Mouse (Mus musculus): ENCODE results near the gene Nipa1. TPM values are rescaled to one million over a fixed set of nuclear protein-coding genes. Genes with fewer than 3 reads are reported as not detected.

Gene Nipa1
- polyA plus RNA-seq, 1 experiment from 2014 or later = 20.0 TPM

DNA sequence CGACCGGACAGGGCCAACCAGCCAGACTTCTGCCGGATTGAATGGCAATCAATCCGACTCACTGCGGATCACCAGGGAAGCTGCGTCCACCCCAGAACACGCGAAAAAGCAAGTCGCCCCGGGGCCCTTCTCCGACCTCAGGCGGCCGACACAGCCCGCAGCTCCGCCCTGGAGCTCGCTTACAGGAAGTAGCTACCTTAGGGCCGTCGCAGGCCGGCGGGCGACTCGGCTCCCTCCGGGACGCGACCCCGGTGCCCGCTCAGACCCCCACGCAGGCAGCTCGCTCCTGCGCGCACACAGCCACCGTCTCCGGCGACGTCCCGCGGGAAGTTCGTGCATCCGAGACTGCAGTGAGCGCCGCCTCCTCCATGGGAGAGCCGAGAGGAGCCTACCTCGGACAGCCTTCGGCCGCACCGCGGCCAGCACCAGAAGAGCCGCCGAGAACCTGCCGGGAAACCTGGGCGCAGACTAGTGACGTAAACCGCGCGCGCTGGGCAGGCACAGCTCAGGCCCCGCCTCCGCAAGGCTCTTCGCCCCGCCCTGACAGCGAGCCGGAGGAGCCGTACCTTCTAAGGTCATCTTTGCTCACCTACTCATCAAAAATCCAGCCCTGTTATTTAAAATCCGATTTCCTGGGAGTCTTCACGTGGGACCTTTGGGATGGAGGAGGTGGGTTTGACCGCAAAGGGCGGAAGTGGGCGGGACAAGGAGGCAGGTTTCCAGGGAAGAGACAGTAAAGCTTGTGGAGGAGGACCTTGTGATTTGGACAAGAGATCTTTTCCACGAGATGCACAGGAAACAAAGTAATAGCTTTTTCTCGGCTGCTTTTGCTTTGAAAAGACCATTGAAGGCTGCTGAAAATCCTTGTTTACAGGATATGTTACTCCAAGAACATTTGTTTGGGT, 57.5 kb downstream of the Nipa1 start, which contains the start of gene Nipa2:
TSS of gene Nipa2 (minus strand) at position 473 of the 905 bp plus-strand sequence.
- Histone ChIP-seq H3K9ac (replicated peaks) (peak within 1 kb of the TSS; percentile 96), H3K27me3 (no peaks in the 10 kb centered on the region), H3K4me2 (replicated peaks) (peak within 1 kb of the TSS; percentile 79), H3K27ac (peak within 1 kb of the TSS; percentile 90), H3K9me3 (no peaks in the 10 kb centered on the region), H3K4me1 (replicated peaks) (peaks cover 23% of the 10 kb centered on the region), H3K36me3 (no peaks in the 10 kb centered on the region), H3K4me3 (replicated peaks) (peak within 1 kb of the TSS; percentile 92)
- WGBS = under 1% methylated on average over 70 of the region's 70 CpGs
- ATAC-seq = peak; percentile 99

DNA sequence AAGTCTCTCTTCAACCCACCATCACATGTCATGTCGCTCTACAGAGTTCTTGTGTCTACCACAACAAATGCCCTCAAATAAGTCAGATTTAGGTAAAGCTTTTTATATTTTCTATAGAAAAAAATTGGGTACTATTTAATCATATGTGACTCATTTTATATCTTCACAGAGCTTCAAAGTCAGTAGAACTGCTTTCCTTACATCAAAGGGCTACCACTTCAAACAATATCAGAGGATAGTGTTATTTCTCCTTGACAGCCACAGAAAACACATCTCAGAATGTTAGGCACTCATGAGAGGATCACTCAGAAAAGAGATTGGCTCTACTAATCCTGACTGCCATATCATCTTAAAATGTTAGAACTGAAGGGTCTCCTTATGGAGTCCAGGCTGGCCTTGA, 59.2 kb downstream of the Nipa1 start:
- Histone ChIP-seq H3K36me3 (no peaks in the 10 kb centered on the region), H3K27me3 (no peaks in the 10 kb centered on the region), H3K4me2 (replicated peaks) (peak overlapping the region; percentile 22; the same call in 1 of the 2 replicates), H3K27ac (no peak overlapping the region), H3K9me3 (no peaks in the 10 kb centered on the region), H3K4me3 (replicated peaks) (no peak overlapping the region), H3K4me1 (replicated peaks) (peaks cover 23% of the 10 kb centered on the region), H3K9ac (replicated peaks) (no peak overlapping the region)
- 98% methylated on average over 1 of the region's 1 CpGs for WGBS
- ATAC-seq = no peak

DNA sequence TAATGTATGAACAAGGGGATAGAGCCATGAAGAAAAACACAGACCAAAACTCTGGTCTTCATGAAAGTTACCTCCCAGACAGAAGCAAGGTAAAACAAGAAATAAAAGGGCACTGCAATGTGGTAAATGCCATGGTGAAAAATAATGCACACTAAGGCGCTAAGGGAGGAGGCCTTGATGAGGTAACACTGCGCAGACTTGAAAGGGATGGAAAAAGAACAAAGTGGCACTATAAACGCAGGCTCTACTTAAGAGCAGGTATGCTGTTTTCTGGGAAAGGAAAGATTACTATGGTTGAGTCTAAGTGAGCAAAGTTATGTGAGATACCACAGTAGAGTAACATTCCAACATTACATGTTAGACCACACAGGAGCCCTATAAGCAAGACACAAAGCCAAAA, 60.0 kb downstream of the Nipa1 start:
- WGBS = 96% methylated on average over 3 of the region's 3 CpGs
- peaks cover 2% of the 10 kb centered on the region; the same call in 1 of the 2 replicates for H3K36me3 ChIP-seq
- H3K27me3 ChIP-seq = no peaks in the 10 kb centered on the region
- H3K4me3 ChIP-seq (replicated peaks) = no peak overlapping the region
- no peak for ATAC-seq
- no peaks in the 10 kb centered on the region for H3K9me3 ChIP-seq
- H3K4me2 ChIP-seq (replicated peaks) = no peak overlapping the region
- H3K4me1 ChIP-seq (replicated peaks) = peaks cover 23% of the 10 kb centered on the region
- no peak overlapping the region for H3K9ac ChIP-seq (replicated peaks)
- H3K27ac ChIP-seq = no peak overlapping the region

GRCm38 (mm10) chr7:55957916-55958315, 61.8 kb downstream of the Nipa1 start:
- Histone ChIP-seq H3K9ac (replicated peaks) (no peak overlapping the region), H3K27me3 (no peaks in the 10 kb centered on the region), H3K4me2 (replicated peaks) (no peak overlapping the region), H3K27ac (no peak overlapping the region), H3K4me1 (replicated peaks) (peaks cover 15% of the 10 kb centered on the region), H3K4me3 (replicated peaks) (no peak overlapping the region), H3K36me3 (peaks cover 12% of the 10 kb centered on the region), H3K9me3 (peaks cover 3% of the 10 kb centered on the region; the same call in 1 of the 2 replicates)
- no peak for ATAC-seq
- 97% methylated on average over 4 of the region's 4 CpGs for WGBS

- Histone ChIP-seq H3K9me3 (peaks cover 3% of the 10 kb centered on the region; the same call in 1 of the 2 replicates), H3K27ac (no peak overlapping the region), H3K4me2 (replicated peaks) (no peak overlapping the region), H3K9ac (replicated peaks) (no peak overlapping the region), H3K27me3 (no peaks in the 10 kb centered on the region), H3K4me3 (replicated peaks) (no peak overlapping the region), H3K36me3 (peaks cover 12% of the 10 kb centered on the region), H3K4me1 (replicated peaks) (peaks cover 12% of the 10 kb centered on the region)
- 96% methylated on average over 3 of the region's 3 CpGs for WGBS
- ATAC-seq = no peak
Measured at GRCm38 (mm10) chr7:55957178-55957577, 62.6 kb downstream of the Nipa1 start.

GRCm38 (mm10) chr7:55956054-55956453, 63.7 kb downstream of the Nipa1 start:
- H3K9ac ChIP-seq (replicated peaks) = no peak overlapping the region
- H3K4me1 ChIP-seq (replicated peaks) = peaks cover 8% of the 10 kb centered on the region
- H3K27me3 ChIP-seq = no peaks in the 10 kb centered on the region
- no peak for ATAC-seq
- no peak overlapping the region for H3K27ac ChIP-seq
- H3K9me3 ChIP-seq = peaks cover 3% of the 10 kb centered on the region; the same call in 1 of the 2 replicates
- H3K4me2 ChIP-seq (replicated peaks) = no peak overlapping the region
- H3K36me3 ChIP-seq = peaks cover 12% of the 10 kb centered on the region
- WGBS = 95% methylated on average over 2 of the region's 2 CpGs
- H3K4me3 ChIP-seq (replicated peaks) = no peak overlapping the region

- Histone ChIP-seq H3K4me3 (replicated peaks) (no peak overlapping the region), H3K27ac (no peak overlapping the region), H3K4me2 (replicated peaks) (no peak overlapping the region), H3K27me3 (no peaks in the 10 kb centered on the region), H3K4me1 (replicated peaks) (no peaks in the 10 kb centered on the region), H3K36me3 (0 out of 2 replicates have a peak, but pooled peaks cover 2% of the 10 kb centered on the region), H3K9ac (replicated peaks) (no peak overlapping the region), H3K9me3 (no peaks in the 10 kb centered on the region)
- WGBS = 94% methylated on average over 4 of the region's 4 CpGs
- ATAC-seq = no peak
Measured at GRCm38 (mm10) chr7:55938341-55938740, 81.4 kb downstream of the Nipa1 start.

DNA sequence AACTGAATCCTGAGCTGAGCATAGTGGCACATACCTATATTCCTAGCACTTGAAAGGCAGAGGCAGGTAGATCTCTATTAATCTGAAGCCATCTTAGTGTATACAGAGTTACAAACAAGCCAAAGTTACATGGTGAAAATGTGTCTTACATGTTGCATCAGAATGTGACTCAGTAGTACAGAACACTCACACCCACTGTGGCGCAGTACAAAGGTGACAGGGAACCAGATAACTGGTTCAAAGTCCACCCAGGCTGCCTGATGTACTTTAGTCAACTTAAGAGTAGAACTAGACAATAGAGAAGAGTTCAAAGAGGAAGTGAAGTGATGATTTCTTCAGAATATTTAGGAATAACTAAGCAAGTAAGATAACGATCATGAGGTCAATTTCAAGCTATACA, 84.7 kb downstream of the Nipa1 start:
- Histone ChIP-seq H3K4me3 (replicated peaks) (no peak overlapping the region), H3K4me2 (replicated peaks) (no peak overlapping the region), H3K9ac (replicated peaks) (no peak overlapping the region), H3K9me3 (no peaks in the 10 kb centered on the region), H3K27ac (no peak overlapping the region), H3K36me3 (peaks cover 14% of the 10 kb centered on the region), H3K27me3 (no peaks in the 10 kb centered on the region), H3K4me1 (replicated peaks) (no peaks in the 10 kb centered on the region)
- WGBS = 99% methylated on average over 2 of the region's 2 CpGs
- ATAC-seq = no peak

- no peak for ATAC-seq
- Histone ChIP-seq H3K9ac (replicated peaks) (no peak overlapping the region), H3K4me1 (replicated peaks) (no peaks in the 10 kb centered on the region), H3K9me3 (no peaks in the 10 kb centered on the region), H3K4me2 (replicated peaks) (no peak overlapping the region), H3K36me3 (peaks cover 52% of the 10 kb centered on the region), H3K27me3 (no peaks in the 10 kb centered on the region), H3K27ac (no peak overlapping the region), H3K4me3 (replicated peaks) (no peak overlapping the region)
- WGBS = 95% methylated on average over 2 of the region's 2 CpGs
Measured at GRCm38 (mm10) chr7:55928649-55929048, 91.1 kb downstream of the Nipa1 start.

Other genes starting within 250 kb of the Nipa1 start
- gene Tubgcp5, start 225.8 kb downstream of the Nipa1 start, polyA plus RNA-seq (2015; fragmentation: Nextera tagmentation; extraction: Ambion mirVana) = 40.8 and 44.5 TPM in 2 replicates
- 52.8 and 56.3 TPM in 2 replicates for gene Cyfip1, start 178.2 kb downstream of the Nipa1 start, polyA plus RNA-seq (2015; fragmentation: Nextera tagmentation; extraction: Ambion mirVana)
- gene Nipa2, start 57.5 kb downstream of the Nipa1 start, polyA plus RNA-seq (2015; fragmentation: Nextera tagmentation; extraction: Ambion mirVana) = 33.2 and 34.5 TPM in 2 replicates
- 47.4 and 50.4 TPM in 2 replicates for gene Herc2, start 30.2 kb upstream of the Nipa1 start, polyA plus RNA-seq (2015; fragmentation: Nextera tagmentation; extraction: Ambion mirVana)
- 0.09 and 0.15 TPM in 2 replicates for gene Oca2, start 219.8 kb upstream of the Nipa1 start, polyA plus RNA-seq (2015; fragmentation: Nextera tagmentation; extraction: Ambion mirVana)